9 mouse cellular contexts compared by ENCODE assay signal in genomic region chrX:167105931-167106417, GRCm38 (mm10).
DNase-seq lines count a peak whose midpoint lies in the region; ATAC-seq and TF ChIP-seq lines count a peak whose summit lies in the region.
"Had no signal": no experiment of that assay in that cellular context is flagged by ENCODE, and none has a peak within 500 bp of the region (broad histone marks: within the 10 kb centered on the region; RNA-seq: fewer than 3 reads in every experiment).

No protein-coding gene starts in this region.

- peaks cover 72% of the 10 kb centered on the region for H3K27me3 ChIP-seq in midbrain, embryonic 13.5 days
- no peaks in the 10 kb centered on the region; the same call in 1 of the 2 replicates for H3K27me3 ChIP-seq in intestine, postnatal 0 days (replicated peaks; ENCODE audit: control insufficient read depth, insufficient read depth, low read length)

- no peak overlapping the region for H3K4me3 ChIP-seq in midbrain, embryonic 13.5 days (replicated peaks)
- no peak overlapping the region for H3K4me3 ChIP-seq in intestine, postnatal 0 days (ENCODE audit: low read depth, low read length)
- H3K4me3 ChIP-seq: embryonic facial prominence, embryonic 13.5 days had no signal

- peaks cover 11% of the 10 kb centered on the region for H3K4me1 ChIP-seq in midbrain, embryonic 13.5 days (replicated peaks)
- no peaks in the 10 kb centered on the region for H3K4me1 ChIP-seq in intestine, postnatal 0 days (replicated peaks; ENCODE audit: control insufficient read depth, insufficient read depth, low read length)

- no peak for TF ChIP-seq CTCF in intestine, postnatal 0 days (IDR thresholded peaks at IDR 0.05; ENCODE audit: low read depth)

- 42% methylated on average over 11 of the region's 11 CpGs for WGBS in midbrain, embryonic 13.5 days
- 77% methylated on average over 11 of the region's 11 CpGs for WGBS in intestine, postnatal 0 days

- H3K9me3 ChIP-seq in midbrain, embryonic 13.5 days, result no peaks in the 10 kb centered on the region
- no peaks in the 10 kb centered on the region for H3K9me3 ChIP-seq in intestine, postnatal 0 days (ENCODE audit: control insufficient read depth)
- H3K9me3 ChIP-seq: embryonic facial prominence, embryonic 13.5 days had no signal

- no peak overlapping the region for H3K9ac ChIP-seq in midbrain, embryonic 13.5 days (replicated peaks)
- no peak overlapping the region for H3K9ac ChIP-seq in intestine, postnatal 0 days (ENCODE audit: low read depth, low read length)
- H3K9ac ChIP-seq: embryonic facial prominence, embryonic 13.5 days had no signal

- H3K4me2 ChIP-seq in midbrain, embryonic 13.5 days (replicated peaks), result peak overlapping the region; percentile 15; the same call in 1 of the 2 replicates
- H3K4me2 ChIP-seq in intestine, postnatal 0 days (replicated peaks; ENCODE audit: low read depth), result no peak overlapping the region
- H3K4me2 ChIP-seq: embryonic facial prominence, embryonic 13.5 days had no signal

- H3K36me3 ChIP-seq in midbrain, embryonic 13.5 days, result no peaks in the 10 kb centered on the region
- H3K36me3 ChIP-seq in intestine, postnatal 0 days (ENCODE audit: control insufficient read depth, insufficient read depth), result no peaks in the 10 kb centered on the region
- H3K36me3 ChIP-seq: embryonic facial prominence, embryonic 13.5 days had no signal

- DNase-seq in heart, adult 11 months, result peak; percentile 92
- DNase-seq in heart, postnatal 14 days, result no peak
- peak; percentile 58 for DNase-seq in brain, adult 2 months (ENCODE audit: low read depth, low spot score)
- DNase-seq in induced T-regulatory cell, adult 2 months (ENCODE audit: low read depth), result peak; percentile 67
- DNase-seq in adrenal gland, adult 8-10 months, result no peak
- no peak for DNase-seq in adrenal gland, postnatal 36 days

- intact Hi-C loops in heart, postnatal 14 days (cut with DNase I), result loop anchor here (5.0 to 10.0 kb wide), 3 partner anchors 46 to 441 kb away; partner anchors contain the start of gene Tmsb4x

- H3K27ac ChIP-seq in midbrain, embryonic 13.5 days, result peak overlapping the region; percentile 58
- H3K27ac ChIP-seq in intestine, postnatal 0 days (ENCODE audit: low read depth, low read length), result no peak overlapping the region
- H3K27ac ChIP-seq: embryonic facial prominence, embryonic 13.5 days had no signal

- ATAC-seq in midbrain, embryonic 13.5 days, result peak; percentile 60
- ATAC-seq in intestine, postnatal 0 days, result no peak

Comparison
In these comparisons a context has a peak if more than half of its experiments do, and no peak if none do; other contexts are left out.
1. DNase-seq: peak in heart, adult 11 months (single experiment), brain, adult 2 months (single experiment) and induced T-regulatory cell, adult 2 months (single experiment); none in heart, postnatal 14 days (0 of 2), adrenal gland, adult 8-10 months (single experiment) and adrenal gland, postnatal 36 days (0 of 2).